Mouse (Mus musculus): ENCODE measurements at regions not wholly inside any gene's neighbourhood (a gene's known extent, or its start where the extent isn't known, plus 50 kb on each side); places are given as distances from the start of the nearest gene placed in this dataset.

DNA sequence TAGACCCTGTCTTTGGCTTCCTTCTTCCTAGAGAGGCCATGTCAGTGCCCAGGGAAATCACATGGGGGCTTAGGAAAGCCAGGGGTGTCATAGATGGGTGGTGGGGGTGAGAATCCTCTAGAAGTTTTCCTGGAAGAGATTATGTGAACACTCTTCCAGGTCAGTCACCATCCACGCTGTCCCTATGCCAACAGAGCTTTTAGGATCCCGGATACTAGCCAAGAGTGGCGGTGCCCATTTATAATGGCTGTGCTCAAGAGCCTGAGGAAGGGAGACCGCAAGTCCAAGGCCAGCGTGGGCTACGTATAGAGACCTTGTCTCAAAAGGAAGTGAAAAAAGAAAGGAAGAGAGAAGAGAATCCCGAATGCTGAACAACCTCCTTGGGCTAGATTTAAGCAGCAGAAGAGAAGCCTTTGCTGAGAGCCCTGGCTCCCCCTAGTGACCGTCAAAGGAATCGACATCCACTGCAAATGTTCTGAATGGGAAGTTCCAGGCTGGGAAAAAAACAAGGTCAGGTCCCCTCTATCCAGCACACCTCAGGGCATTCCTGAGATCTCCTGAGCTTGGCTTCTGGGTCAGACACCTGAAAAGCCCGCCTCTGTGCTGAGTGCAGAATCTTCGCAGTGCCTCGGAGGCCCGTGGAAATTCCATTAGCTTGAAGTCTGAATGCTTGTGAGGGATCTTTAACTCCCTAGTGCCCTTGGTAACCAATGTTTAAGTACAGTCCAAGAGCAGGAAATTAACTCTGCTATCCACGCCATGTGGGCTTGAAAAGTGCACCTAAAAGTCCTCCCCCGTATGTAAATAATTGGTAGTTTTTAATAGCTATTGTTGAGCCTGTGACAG lies 50.5 kb upstream of the Cdh5 start:
- Histone ChIP-seq H3K27ac (no peak overlapping the region), H3K4me2 (ENCODE audit: low read depth, low read length) (peak overlapping the region; percentile 39), H3K9me3 (ENCODE audit: low read length) (no peaks in the 10 kb centered on the region), H3K4me3 (ENCODE audit: low read length) (no peak overlapping the region; the same call in 1 of the 2 replicates), H3K4me1 (ENCODE audit: insufficient read depth, low read length) (no peaks in the 10 kb centered on the region), H3K9ac (replicated peaks; ENCODE audit: low read length) (no peak overlapping the region), H3K36me3 (ENCODE audit: insufficient read depth, low read length) (no peaks in the 10 kb centered on the region), H3K27me3 (ENCODE audit: insufficient read depth, low read length) (no peaks in the 10 kb centered on the region)
- peak; percentile 92 for TF ChIP-seq CTCF (IDR thresholded peaks at IDR 0.05; ENCODE audit: low read depth)
- ATAC-seq (peak; percentile 61), DNase-seq (ENCODE audit: low spot score) (peak; percentile 85)
- WGBS: 27% methylated on average over 15 of the region's 15 CpGs

GRCm38 (mm10) chr8:104051540-104051882 lies 49.9 kb upstream of the Cdh5 start:
- Histone ChIP-seq H3K4me1 (ENCODE audit: insufficient read depth, low read length) (no peaks in the 10 kb centered on the region), H3K36me3 (ENCODE audit: insufficient read depth, low read length) (no peaks in the 10 kb centered on the region), H3K27me3 (ENCODE audit: insufficient read depth, low read length) (no peaks in the 10 kb centered on the region), H3K9ac (replicated peaks; ENCODE audit: low read length) (no peak overlapping the region), H3K4me2 (ENCODE audit: low read depth, low read length) (no peak overlapping the region), H3K9me3 (ENCODE audit: low read length) (no peaks in the 10 kb centered on the region), H3K27ac (no peak overlapping the region), H3K4me3 (ENCODE audit: low read length) (no peak overlapping the region)
- ATAC-seq (no peak; the same call in 1 of the 2 replicates), DNase-seq (ENCODE audit: low spot score) (no peak)
- WGBS: 49% methylated on average over 5 of the region's 5 CpGs
- TF ChIP-seq CTCF (IDR thresholded peaks at IDR 0.05; ENCODE audit: low read depth): no peak

Measured in hindbrain, postnatal 0 days (tissue).